18 mouse cellular contexts compared by ENCODE assay signal in the genomic region with DNA sequence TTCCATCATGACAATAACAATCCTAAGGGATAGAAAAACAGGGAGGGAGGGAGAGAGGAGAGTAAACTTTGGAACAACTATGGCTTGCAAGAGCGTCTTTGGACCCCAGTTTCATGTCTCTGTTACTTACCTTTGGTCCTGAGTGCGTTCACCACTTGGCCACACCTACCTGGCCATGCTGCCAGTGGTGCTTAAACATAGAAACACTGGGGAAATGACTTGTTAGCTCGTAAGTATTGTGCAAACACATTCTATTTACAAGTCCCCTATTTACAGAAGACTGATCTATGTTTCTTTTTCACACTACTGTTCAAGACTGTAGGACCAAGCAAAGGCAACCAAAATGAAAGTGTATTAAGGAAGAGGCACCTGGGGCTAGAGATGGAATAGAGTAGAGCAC. TPM values are rescaled to one million over a fixed set of nuclear protein-coding genes. Genes with fewer than 3 reads are reported as not detected.
"Had no signal": no experiment of that assay in that cellular context is flagged by ENCODE, and none has a peak within 500 bp of the region (broad histone marks: within the 10 kb centered on the region; RNA-seq: fewer than 3 reads in every experiment).

No protein-coding gene starts in this region.

- ATAC-seq: hindbrain, postnatal 0 days had no signal

- H3K4me2 ChIP-seq: limb, embryonic 13.5 days; neural tube, embryonic 15.5 days had no signal

- H3K27ac ChIP-seq: hindbrain, postnatal 0 days; kidney, postnatal 0 days; limb, embryonic 13.5 days; liver, embryonic 14.5 days; neural tube, embryonic 15.5 days had no signal

- DNase-seq: kidney, adult 11 months; kidney, adult 9 months; kidney, postnatal 36 days; layer of hippocampus, adult 9-11 months; layer of hippocampus, postnatal 36 days; left cerebral cortex, postnatal 4 days; midbrain, embryonic 14.5 days; right cerebral cortex, adult 18-20 months; right cerebral cortex, postnatal 25 days; thymus, adult 2 months; thymus, postnatal 25 days had no signal

- H3K27me3 ChIP-seq: limb, embryonic 13.5 days; neural tube, embryonic 15.5 days had no signal

- H3K9me3 ChIP-seq: limb, embryonic 13.5 days; neural tube, embryonic 15.5 days had no signal

- H3K9ac ChIP-seq: limb, embryonic 13.5 days; liver, embryonic 14.5 days; neural tube, embryonic 15.5 days had no signal

- H3K36me3 ChIP-seq: limb, embryonic 13.5 days; neural tube, embryonic 15.5 days had no signal

- H3K4me1 ChIP-seq: limb, embryonic 13.5 days; neural tube, embryonic 15.5 days had no signal

- H3K4me3 ChIP-seq: limb, embryonic 13.5 days; myocyte; neural tube, embryonic 15.5 days had no signal

RNA-seq across cellular contexts. Expression of a gene that starts 39.5 kb away (rescaled TPM):
- total RNA-seq: megakaryocyte progenitor cell, adult 5-6 weeks had no signal
